Mouse (Mus musculus) layer of hippocampus, adult 2 months (tissue): ENCODE data around the gene Sppl2a. TPM values are rescaled to one million over a fixed set of nuclear protein-coding genes. Genes with fewer than 3 reads are reported as not detected.
"Not testable (repeated sequence)": the region's sequence is repeated elsewhere in the genome, so short reads cannot be mapped to it uniquely, and the experiment has no call there.

Source experiments
- DNase-seq, 2 experiments: peaks; one replicate each; pipeline ENCODE4 v3.0.0; 2022; ENCODE audit warnings: low spot score in 2 of 2
- H3K27ac ChIP-seq: fragments of 200-600 bp; 2 replicates; pipeline ENCODE4 v1.8.1; 2022
- H3K4me3 ChIP-seq: fragments of 200-600 bp; 2 replicates; pipeline ENCODE4 v1.8.1; 2022; ENCODE audit warnings: mild to moderate bottlenecking
- CTCF ChIP-seq: fragments of 200-600 bp; conservative IDR thresholded peaks from 2 replicates; pipeline ENCODE4 v1.8.1; 2022; ENCODE audit warnings: antibody characterized with exemption, mild to moderate bottlenecking, moderate library complexity
- long read RNA-seq, 2 experiments: library from polyadenylated mRNA; stranded (forward); transcript quantifications; one replicate each; pipeline ENCODE4 v2.0.0; 2021; ENCODE audit warnings: borderline mapping rate in 2 of 2
- total RNA-seq, 2 experiments: library from RNA; stranded (reverse); gene quantifications; 2 replicates each; pipeline ENCODE4 v1.2.3; 2021

The Sppl2a gene
- 10 to 100 TPM; 28.5 to 29.1 TPM for total RNA-seq
- long read RNA-seq, experiment 1, full-length matches to known transcripts: 5 of 5 reads
- long read RNA-seq, experiment 1, partial matches to known transcripts: 0 of 5 reads
- long read RNA-seq, experiment 1, other reads (novel, unspliced or antisense): 0 of 5 reads
- long read RNA-seq, experiment 2, full-length matches to known transcripts: 2 of 3 reads
- long read RNA-seq, experiment 2, partial matches to known transcripts: 1 of 3 reads
- long read RNA-seq, experiment 2, other reads (novel, unspliced or antisense): 0 of 3 reads

DNA sequence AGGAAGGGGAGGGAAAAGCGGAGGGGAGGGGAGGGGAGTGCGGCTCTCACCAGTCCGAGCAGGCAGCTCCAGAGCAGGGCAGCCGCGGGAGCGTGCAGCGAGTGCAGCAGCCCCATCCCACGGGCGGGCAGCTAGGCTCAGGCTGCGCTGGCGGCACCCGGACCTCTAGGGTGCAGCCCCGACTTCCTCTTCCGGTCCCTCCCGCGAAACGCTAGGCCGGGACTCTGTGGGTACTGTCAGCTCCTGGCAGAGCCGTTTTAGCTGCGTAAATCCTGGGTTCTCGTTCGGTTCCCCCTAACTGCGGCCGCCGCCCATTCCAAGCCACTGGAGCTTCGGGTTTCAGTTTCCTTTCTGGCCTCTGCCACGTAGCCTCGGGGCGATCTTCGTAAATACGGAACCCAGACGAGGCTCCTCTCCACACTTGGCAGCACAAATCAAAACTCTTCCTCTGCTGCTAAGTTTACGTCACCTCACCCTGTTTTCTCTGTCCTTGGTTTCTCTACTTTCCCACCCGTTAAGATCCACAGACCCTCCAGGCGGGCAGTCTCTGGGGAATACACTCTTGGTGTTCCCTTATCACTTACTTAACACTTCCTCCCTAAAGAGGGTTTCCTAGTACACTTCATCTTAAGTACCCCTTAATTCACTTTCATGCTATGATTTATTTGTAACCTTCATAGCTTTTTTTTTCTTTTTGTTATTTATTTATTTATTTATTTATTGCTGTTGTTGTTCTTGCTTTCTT is at the start of gene Sppl2a:
Sppl2a (minus strand) TSS at position 339 of the 745 bp plus-strand sequence.
- TF ChIP-seq CTCF: peak; percentile 47
- DNase-seq: peak; percentile 88 to 90
- Histone ChIP-seq H3K4me3 (peak within 1 kb of the TSS; percentile 89), H3K27ac (peak within 1 kb of the TSS; percentile 99)

DNA sequence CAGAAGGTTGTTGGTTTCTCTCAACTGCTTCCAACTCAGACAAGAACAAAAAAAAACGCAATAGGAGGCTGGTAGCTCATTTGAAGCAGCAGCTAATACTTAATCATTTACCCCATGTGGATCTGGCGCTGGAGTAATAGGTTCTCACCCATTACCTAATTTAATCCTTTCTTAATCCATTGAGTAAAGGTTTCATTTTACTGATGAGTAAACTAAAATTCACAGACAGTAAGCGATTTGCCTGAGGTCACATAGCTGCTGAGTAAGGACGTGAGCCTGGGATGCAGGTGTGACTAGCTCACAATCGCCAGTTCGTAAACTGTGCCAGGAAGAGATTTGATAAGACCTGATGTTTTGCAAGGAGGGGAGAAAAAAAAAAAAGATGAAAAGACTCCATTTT is 44.4 kb upstream of the Sppl2a start:
- Histone ChIP-seq H3K27ac (no peak overlapping the region), H3K4me3 (no peak overlapping the region)
- DNase-seq: no peak
- no peak for TF ChIP-seq CTCF

DNA sequence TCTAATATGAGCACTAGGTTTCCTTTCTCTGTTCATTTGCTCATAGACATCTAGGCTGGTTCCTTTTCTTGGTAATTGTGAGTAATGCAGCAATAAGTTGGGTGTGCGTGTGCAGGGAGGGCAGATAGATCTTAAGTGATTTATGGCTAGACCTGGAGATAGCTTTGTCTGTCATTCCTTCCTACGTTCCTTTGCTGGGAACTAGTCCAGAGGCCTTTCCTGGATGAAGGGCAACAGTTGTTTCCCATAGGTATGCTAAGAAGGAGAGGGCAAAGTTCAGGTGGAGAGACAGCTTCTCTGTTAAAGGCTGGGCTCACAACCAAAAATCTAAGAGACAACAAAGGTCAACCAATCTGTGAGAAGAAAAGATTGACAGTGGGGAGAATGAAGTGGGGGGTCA is 28.7 kb upstream of the Sppl2a start:
- DNase-seq: no peak
- Histone ChIP-seq H3K4me3 (no peak overlapping the region), H3K27ac (no peak overlapping the region)
- TF ChIP-seq CTCF: no peak

DNA sequence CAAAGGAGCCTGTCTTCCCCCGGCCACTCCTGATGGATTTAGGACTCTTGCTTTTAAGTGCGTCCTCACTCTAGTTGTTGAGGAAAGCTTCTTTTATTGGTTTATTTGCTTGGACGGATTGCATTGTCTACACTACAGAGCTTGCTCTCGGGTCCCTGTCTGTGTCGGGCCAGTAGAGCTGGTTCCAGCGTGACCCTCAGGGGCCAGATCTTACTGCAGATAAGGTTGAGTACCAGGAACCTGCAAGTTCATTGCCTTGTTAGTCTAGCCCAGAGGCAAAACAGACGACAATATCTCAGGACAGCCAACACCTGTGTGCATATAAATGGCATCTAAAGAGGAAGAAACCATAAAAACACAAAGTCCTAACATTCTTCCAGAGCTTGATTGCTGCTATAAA is 22.6 kb upstream of the Sppl2a start:
- no peak for TF ChIP-seq CTCF
- no peak for DNase-seq
- H3K4me3 ChIP-seq: no peak overlapping the region
- H3K27ac ChIP-seq: no peak overlapping the region

DNA sequence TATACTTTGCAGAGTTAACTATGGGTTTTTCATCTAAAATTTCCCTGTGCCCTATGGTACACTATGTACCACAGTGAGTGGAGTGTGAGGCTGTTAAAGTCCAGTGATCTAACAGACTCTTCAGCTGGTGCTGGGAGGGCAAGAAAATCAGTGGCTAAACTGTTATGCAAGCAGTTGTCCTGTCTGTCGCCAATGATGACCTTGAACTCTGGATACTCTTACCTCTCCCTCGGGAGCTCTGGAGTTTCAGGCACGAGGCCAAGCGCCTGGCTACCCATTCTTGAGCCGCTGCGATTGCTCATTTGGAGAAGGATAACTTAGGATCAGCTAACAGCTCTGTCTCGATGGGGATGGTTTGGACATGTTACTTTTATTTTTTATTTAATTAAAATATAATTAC is 18.1 kb upstream of the Sppl2a start:
- H3K27ac ChIP-seq: no peak overlapping the region
- DNase-seq: no peak
- TF ChIP-seq CTCF: no peak
- H3K4me3 ChIP-seq: no peak overlapping the region

DNA sequence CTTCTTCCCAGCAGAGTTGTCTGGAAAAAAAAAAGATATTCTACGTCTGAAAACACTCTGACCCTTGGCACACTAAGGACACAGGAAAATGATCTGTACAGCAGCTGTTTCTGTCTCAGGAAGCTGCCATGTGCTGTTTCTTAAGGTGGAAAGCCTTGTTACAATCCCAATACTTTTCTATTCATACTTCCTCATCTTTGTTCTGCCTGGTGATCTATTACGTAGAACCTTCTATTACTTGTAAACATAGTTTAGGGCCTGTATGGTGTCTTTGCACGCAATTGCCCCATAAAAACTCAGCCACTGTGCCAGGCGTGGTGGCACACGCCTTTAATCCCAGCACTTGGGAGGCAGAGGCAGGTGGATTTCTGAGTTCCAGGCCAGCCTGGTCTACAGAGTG is 17.4 kb upstream of the Sppl2a start:
- Histone ChIP-seq H3K4me3 (no peak overlapping the region), H3K27ac (no peak overlapping the region)
- DNase-seq: no peak
- TF ChIP-seq CTCF: no peak

DNA sequence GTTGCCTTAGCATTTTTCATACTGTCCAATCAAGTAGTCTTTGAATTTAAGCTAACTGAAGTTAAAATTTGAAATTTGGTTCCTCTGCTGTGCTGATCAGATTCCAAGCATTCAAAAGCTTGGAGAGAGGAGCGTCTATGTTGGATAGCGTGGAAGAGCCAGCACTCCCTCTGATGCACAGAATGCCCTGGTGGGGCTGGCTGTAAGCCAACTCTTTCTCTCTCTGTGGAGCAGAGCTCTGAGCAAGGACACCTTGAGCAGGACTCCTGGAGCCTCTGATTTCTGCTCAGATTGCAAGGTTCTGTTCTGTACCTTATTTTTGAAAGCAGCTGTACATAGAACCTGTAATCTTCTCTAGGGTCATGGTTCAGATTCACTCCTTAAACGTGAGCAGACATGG is 16.8 kb upstream of the Sppl2a start:
- no peak for DNase-seq

DNA sequence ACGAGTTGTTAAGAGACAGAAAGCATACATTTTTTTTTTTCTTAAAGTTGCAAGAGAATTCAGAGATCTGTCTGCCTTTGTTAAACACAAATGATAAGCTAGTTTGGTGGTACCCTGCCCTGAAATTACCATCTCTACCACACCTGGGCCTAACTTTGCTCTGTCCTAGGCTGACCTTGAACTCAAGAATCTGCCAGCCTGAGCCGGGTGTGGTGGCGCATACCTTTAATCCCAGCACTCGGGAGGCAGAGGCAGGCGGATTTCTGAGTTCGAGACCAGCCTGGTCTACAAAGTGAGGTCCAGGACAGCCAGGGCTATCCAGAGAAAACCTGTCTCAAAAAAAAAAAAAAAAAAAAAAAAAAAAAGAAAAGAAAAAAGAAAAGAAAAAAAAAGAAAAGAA is 16.3 kb upstream of the Sppl2a start:
- not testable (repeated sequence) for H3K27ac ChIP-seq, H3K4me3 ChIP-seq, DNase-seq

More for the DNA sequence above, 16.8 kb upstream of the Sppl2a start:
- TF ChIP-seq CTCF: no peak
- H3K4me3 ChIP-seq: no peak overlapping the region
- H3K27ac ChIP-seq: no peak overlapping the region

DNA sequence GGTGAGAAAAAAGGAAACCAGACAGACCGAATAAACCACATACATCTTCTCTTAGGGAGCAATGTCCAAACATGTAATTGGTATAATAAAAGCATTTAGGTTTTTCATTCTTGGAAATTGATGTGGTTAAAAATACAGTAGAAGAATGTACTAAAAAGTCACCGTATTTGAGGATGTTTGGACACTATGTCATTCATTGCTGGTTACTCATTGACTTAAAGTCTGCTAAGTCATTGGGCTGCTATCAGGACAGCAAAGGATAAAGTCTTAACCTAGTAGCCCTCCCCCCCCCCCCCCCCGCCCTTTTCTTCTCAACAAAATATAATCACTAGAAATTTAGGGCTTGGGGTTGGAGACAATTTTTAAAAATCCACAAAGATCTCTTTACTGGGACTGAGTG is 15.2 kb upstream of the Sppl2a start:
- Histone ChIP-seq H3K27ac (no peak overlapping the region), H3K4me3 (no peak overlapping the region)
- TF ChIP-seq CTCF: no peak
- no peak for DNase-seq

DNA sequence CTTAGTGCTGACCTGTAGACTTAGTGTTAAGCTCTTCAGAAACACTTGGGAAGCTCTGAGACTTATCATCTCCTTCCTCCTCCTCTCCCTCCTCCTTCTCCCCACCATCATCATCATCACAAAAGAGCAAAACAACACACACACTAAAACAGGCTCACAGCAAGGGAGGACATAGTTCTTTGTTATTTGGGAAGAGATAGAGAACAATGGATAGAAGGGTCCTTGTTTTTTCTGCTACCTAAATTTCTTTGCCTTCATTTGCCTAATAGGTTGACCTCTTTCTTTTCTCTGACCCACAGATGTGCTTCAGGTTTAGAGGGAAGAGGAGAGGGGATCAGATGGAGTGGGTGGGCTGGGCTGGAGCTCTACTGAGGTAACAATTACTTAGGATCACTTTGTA is 14.6 kb upstream of the Sppl2a start:
- Histone ChIP-seq H3K4me3 (no peak overlapping the region), H3K27ac (no peak overlapping the region)
- DNase-seq: no peak
- no peak for TF ChIP-seq CTCF

DNA sequence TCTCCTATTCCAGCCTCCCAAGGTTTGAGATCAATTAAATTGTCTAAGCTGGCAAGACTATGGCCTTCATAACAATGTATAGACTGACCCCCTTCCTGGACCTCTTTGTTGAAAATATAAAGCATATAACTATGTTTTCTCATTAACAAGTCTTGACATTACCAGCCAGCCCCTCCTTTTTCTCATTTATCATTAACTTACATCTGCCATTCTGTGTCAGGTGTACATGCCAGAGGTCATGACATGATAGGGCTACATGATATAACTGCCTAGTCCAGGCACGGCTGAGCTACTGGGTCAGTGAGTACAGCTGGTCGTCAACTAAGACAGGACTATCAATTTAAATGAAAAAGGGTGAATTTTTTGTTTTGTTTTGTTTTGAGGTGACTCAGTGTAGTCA is 10.2 kb upstream of the Sppl2a start:
- H3K27ac ChIP-seq: no peak overlapping the region
- no peak overlapping the region for H3K4me3 ChIP-seq
- no peak for DNase-seq
- TF ChIP-seq CTCF: no peak

DNA sequence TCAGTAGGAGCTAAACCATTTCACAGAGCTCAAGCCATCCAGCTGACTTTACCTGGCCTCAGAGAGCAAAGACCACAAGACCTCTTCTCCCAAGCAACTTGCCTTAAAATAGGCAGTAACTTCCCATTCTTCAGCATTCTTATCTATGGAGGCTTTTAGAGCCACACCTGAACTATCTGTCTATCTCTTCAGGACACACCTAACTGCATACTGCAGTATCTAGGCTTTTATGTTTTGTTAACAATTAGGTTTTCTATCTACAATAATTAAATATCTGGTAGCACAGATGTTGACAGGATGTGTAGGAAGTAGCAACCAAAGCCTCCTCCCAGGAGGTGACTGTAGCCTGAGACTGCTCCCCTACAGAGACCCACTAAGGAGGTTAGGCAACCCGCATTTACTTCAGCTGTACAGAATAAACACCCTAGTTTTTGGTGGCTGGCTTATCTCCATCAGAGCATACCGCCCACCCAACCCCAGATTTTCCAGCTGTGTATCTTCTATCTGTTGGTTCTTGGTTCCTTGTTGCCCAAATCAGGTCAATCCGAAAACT is 7.4 kb upstream of the Sppl2a start:
- Histone ChIP-seq H3K27ac (no peak overlapping the region), H3K4me3 (no peak overlapping the region)
- no peak for TF ChIP-seq CTCF
- no peak for DNase-seq

DNA sequence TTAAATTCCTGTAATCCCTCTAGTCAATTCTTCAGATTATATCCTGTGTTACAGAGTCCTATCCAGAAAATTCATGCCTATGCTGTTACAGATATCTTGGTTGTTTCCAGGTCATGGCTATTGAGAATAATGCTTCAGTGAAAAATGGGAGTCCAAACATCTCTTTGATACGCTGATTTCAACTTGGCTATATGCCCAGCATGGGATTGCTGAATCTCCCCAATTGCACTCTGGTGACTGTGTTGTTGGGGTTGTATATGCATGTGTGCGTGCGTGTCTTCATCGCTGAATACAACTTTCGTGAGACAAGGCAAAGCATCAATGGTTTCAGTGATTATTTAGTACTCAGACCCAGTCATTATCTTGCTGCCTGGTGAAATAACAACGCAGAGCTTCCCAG is 5.0 kb upstream of the Sppl2a start:
- no peak for DNase-seq
- TF ChIP-seq CTCF: no peak
- no peak overlapping the region for H3K4me3 ChIP-seq
- H3K27ac ChIP-seq: no peak overlapping the region

DNA sequence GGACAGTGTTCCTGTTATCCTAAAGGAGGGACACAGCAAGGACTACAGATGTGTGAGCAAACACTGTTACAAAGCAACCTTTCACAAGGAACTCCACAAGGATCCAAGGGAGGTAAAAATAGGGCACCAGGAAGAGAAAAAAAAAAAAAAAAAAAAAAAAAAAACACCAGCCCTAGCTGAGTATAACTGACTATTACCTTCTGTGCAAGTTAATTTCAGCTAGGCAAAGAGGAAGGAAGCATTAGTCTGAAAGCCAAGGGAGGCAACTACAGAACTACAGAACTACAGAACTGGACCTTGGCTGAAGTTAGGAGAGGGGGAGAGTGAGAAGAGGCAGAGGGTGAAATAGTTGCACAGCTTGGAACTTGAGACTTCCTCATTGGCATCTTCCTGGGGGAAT is 886 bp upstream of the Sppl2a start:
- no peak for DNase-seq
- Histone ChIP-seq H3K27ac (peak overlapping the region; percentile 99), H3K4me3 (peak overlapping the region; percentile 89; the same call in 1 of the 2 replicates)
- TF ChIP-seq CTCF: no peak
